Mouse (Mus musculus) stomach, postnatal 0 days (tissue): ENCODE data around the gene Amph.

ENCODE experiments used
- CTCF ChIP-seq: IDR thresholded peaks from 2 replicates; pipeline ENCODE4 v1.5.1; 2016; ENCODE audit warnings: antibody characterized with exemption, low read depth, mild to moderate bottlenecking, moderate library complexity
- EP300 ChIP-seq: optimal IDR thresholded peaks from 2 replicates; pipeline ENCODE3; 2016; ENCODE audit warnings: antibody characterized with exemption

DNA sequence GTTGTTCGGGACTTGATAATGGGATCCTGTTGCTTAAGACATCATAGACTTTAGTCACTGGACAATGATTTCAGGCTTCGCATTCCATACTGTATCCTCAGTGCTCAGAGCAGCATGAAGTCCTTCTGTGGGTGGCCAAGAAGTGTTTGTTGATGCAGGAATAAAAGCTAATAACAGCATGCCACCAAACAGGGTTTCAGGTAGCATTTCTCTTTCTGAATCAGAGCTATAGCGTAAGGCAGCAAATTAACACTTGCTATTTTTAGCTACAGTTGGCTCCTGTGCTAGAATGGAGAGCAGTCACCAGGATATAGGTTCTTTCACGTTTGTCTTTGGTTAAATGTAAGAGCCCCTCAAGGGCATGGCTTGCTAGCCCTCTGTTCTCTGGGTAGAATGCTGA is 40.3 kb downstream of the Amph start:
- no peak for TF ChIP-seq CTCF
- no peak for TF ChIP-seq EP300
